Mouse (Mus musculus) liver, embryonic 14.5 days (tissue): ENCODE measurements around the gene Spata2l.

Experiments
- CTCF ChIP-seq: IDR thresholded peaks from 2 replicates; pipeline ENCODE4 v1.5.1; 2016; ENCODE audit warnings: antibody characterized with exemption, low read depth, control low read depth
- EP300 ChIP-seq: IDR thresholded peaks from 2 replicates; pipeline ENCODE4 v1.6.1; 2016; ENCODE audit warnings: antibody characterized with exemption, low read depth

DNA sequence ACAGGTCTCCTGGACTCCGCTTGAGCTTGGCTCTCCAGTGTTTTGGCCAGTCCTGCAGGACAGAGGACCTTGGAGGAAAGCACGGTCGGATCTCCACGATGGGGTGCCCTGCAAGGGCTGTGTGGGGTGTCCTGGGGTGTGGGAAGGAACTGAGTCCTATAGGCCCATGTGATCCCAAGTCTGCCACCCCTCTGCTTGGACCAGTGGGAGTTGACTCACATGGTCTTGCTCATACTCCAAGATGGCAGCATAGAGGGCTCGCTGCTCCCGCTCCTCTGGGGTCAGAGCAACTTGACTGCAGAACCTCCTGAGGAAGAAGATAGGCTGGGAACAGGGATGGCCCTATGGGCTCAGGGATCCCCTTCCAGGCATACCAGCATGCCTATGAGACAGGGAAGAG, 11.7 kb upstream of the Spata2l start:
- TF ChIP-seq CTCF (no peak), EP300 (no peak)
